Mouse (Mus musculus) lung, postnatal 0 days (tissue): Measurements from ENCODE around the gene Gm16867.
"Not testable (repeated sequence)": the region's sequence is repeated elsewhere in the genome, so short reads cannot be mapped to it uniquely, and the experiment has no call there.

Source experiments
- CTCF ChIP-seq: IDR thresholded peaks from 2 replicates; pipeline ENCODE4 v1.5.1; 2016; ENCODE audit warnings: antibody characterized with exemption, mild to moderate bottlenecking
- EP300 ChIP-seq: IDR thresholded peaks from 2 replicates; pipeline ENCODE4 v1.6.1; 2016; ENCODE audit warnings: antibody characterized with exemption, mild to moderate bottlenecking, control low read depth

DNA sequence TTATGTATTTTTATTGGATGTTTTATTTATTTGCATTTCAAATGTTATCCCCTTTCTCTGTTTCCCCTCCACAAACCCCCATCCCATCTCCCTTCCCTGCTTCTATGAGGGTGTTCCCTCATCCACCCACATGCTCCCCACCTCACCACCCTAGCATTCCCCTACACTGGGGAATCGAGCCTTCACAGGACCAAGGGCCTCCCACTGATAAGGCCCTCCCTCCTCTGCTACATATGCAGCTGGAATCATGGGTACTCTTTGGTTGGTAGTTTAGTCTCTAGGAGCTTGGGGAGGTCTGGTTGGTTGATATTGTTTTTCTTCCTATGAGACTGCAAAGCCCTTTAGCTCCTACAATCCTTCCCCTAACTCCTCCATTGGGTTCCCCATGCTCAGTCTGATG is 23.0 kb upstream of the Gm16867 start:
- TF ChIP-seq EP300, CTCF: not testable (repeated sequence)
